In the genomic region with DNA sequence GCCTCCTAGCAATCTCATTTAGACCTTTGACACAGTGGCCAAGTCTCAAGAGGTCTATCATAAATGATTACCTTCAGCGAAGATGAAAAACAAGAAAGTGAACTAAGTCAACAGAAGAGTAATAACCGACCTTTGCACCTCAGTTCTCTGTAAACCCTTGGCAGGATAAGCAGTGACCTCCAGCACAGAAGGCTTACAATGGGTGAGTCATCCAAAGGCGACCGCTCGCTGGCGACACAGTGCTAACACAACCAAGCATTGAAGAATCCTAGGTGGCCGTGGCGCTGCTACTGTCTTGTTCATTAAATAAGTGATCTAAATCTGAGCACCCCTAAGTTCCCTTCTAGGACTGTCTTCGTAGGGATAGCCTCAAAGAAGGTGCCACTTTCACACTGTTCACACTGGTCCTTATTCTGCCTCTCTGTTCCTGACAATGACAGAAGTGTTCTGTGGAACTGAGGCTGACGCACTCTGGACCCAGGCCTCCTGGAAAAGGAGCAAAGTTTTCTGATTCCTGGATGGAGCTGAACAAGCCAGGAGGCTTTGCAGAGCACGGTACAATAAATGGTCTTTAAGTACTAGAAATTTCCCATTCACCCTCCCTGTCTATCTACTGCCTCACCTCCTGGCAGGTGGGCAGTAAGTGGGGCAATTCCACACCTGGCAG, we compare ENCODE assay signal across 19 mouse cellular contexts.
A peak's percentile ranks its signal among the peaks of the same experiment; 100 is the strongest.
DNase-seq lines count a peak whose midpoint lies in the region; ATAC-seq and TF ChIP-seq lines count a peak whose summit lies in the region.
"Had no signal": no experiment of that assay in that cellular context is flagged by ENCODE, and none has a peak within 500 bp of the region (broad histone marks: within the 10 kb centered on the region; RNA-seq: fewer than 3 reads in every experiment).

No protein-coding gene starts in this region.

- H3K79me2 ChIP-seq in liver, adult 2 months (ENCODE audit: control insufficient read depth, insufficient read depth, low read length), result no peaks in the 10 kb centered on the region

- DNase-seq in liver, adult 2 months (ENCODE audit: extremely low read depth, low read depth, low spot score), result peak; percentile 88
- DNase-seq in adrenal gland, postnatal 36 days, result peak; percentile 70 to 75
- peak; percentile 68 to 83 for DNase-seq in kidney, postnatal 25 days
- DNase-seq in forebrain, embryonic 14.5 days (ENCODE audit: low spot score), result no peak
- no peak for DNase-seq in thymus, postnatal 10 days (ENCODE audit: low spot score in 2 of 2)
- DNase-seq: cerebellum, adult 11-12 months; cerebellum, postnatal 36 days; gastrocnemius, postnatal 10 days; layer of hippocampus, adult 9-11 months; right cerebral cortex, postnatal 4 days; thymus, postnatal 36 days had no signal

- H3K4me1 ChIP-seq in liver, adult 2 months (ENCODE audit: control insufficient read depth, insufficient read depth, low read length), result peaks cover 31% of the 10 kb centered on the region
- peaks cover 39% of the 10 kb centered on the region for H3K4me1 ChIP-seq in liver, embryonic 12.5 days
- peaks cover 11% of the 10 kb centered on the region; the same call in 1 of the 2 replicates for H3K4me1 ChIP-seq in forebrain, embryonic 14.5 days (ENCODE audit: control insufficient read depth, insufficient read depth, low read length)
- peaks cover 32% of the 10 kb centered on the region for H3K4me1 ChIP-seq in heart, embryonic 12.5 days (replicated peaks)

- no peak for TF ChIP-seq POLR2A in liver, adult 2 months (IDR thresholded peaks at IDR 0.05; ENCODE audit: extremely low read depth, insufficient read depth, low read length)

- H3K4me3 ChIP-seq in liver, adult 2 months (ENCODE audit: insufficient read depth, low read depth, low read length), result no peak overlapping the region
- no peak overlapping the region for H3K4me3 ChIP-seq in liver, embryonic 12.5 days
- H3K4me3 ChIP-seq in forebrain, embryonic 14.5 days (ENCODE audit: low read depth, low read length), result no peak overlapping the region
- no peak overlapping the region for H3K4me3 ChIP-seq in heart, embryonic 12.5 days
- H3K4me3 ChIP-seq: heart, embryonic 10.5 days; limb, embryonic 15.5 days; lung, embryonic 15.5 days; megakaryocyte, embryonic 14.5 days; neural tube, embryonic 13.5 days had no signal

- TF ChIP-seq CTCF in liver, adult 2 months (IDR thresholded peaks at IDR 0.05; ENCODE audit: low read depth, low read length), result no peak

- no peak overlapping the region for H3K9ac ChIP-seq in liver, adult 2 months (ENCODE audit: low read depth, low read length)
- H3K9ac ChIP-seq in liver, embryonic 12.5 days, result no peak overlapping the region
- no peak overlapping the region for H3K9ac ChIP-seq in forebrain, embryonic 14.5 days (ENCODE audit: low read length)
- no peak overlapping the region for H3K9ac ChIP-seq in heart, embryonic 12.5 days
- H3K9ac ChIP-seq: limb, embryonic 15.5 days; lung, embryonic 15.5 days; neural tube, embryonic 13.5 days had no signal

- WGBS in liver, adult 2 months, result 22% methylated on average over 11 of the region's 11 CpGs
- WGBS in liver, embryonic 12.5 days (ENCODE audit: insufficient replicate concordance), result 68% methylated on average over 11 of the region's 11 CpGs
- 93% methylated on average over 11 of the region's 11 CpGs for WGBS in forebrain, embryonic 14.5 days
- 80% methylated on average over 11 of the region's 11 CpGs for WGBS in heart, embryonic 12.5 days

- no peak for ATAC-seq in liver, embryonic 12.5 days
- ATAC-seq in forebrain, embryonic 14.5 days, result no peak
- no peak for ATAC-seq in heart, embryonic 12.5 days (ENCODE audit: insufficient number of reproducible peaks, low FRiP score)
- ATAC-seq: hindbrain, embryonic 16.5 days had no signal

- H3K36me3 ChIP-seq in liver, adult 2 months (ENCODE audit: control insufficient read depth, insufficient read depth, low read length), result no peaks in the 10 kb centered on the region
- H3K36me3 ChIP-seq in liver, embryonic 12.5 days, result no peaks in the 10 kb centered on the region
- no peaks in the 10 kb centered on the region for H3K36me3 ChIP-seq in forebrain, embryonic 14.5 days (ENCODE audit: control insufficient read depth, insufficient read depth, low read length)
- H3K36me3 ChIP-seq in heart, embryonic 12.5 days, result no peaks in the 10 kb centered on the region
- H3K36me3 ChIP-seq: heart, embryonic 10.5 days; limb, embryonic 15.5 days; lung, embryonic 15.5 days; neural tube, embryonic 13.5 days had no signal

- no peak overlapping the region for H3K4me2 ChIP-seq in liver, embryonic 12.5 days
- no peak overlapping the region for H3K4me2 ChIP-seq in forebrain, embryonic 14.5 days (ENCODE audit: low read length)
- H3K4me2 ChIP-seq in heart, embryonic 12.5 days, result no peak overlapping the region
- H3K4me2 ChIP-seq: limb, embryonic 15.5 days; lung, embryonic 15.5 days; neural tube, embryonic 13.5 days had no signal

- H3K27me3 ChIP-seq in liver, adult 2 months (ENCODE audit: control insufficient read depth, insufficient read depth, low read length), result no peaks in the 10 kb centered on the region
- H3K27me3 ChIP-seq in liver, embryonic 12.5 days (replicated peaks), result peaks cover 21% of the 10 kb centered on the region; the same call in 1 of the 2 replicates
- no peaks in the 10 kb centered on the region for H3K27me3 ChIP-seq in forebrain, embryonic 14.5 days (replicated peaks; ENCODE audit: control insufficient read depth, insufficient read depth, low read length)
- no peaks in the 10 kb centered on the region for H3K27me3 ChIP-seq in heart, embryonic 12.5 days (replicated peaks)
- H3K27me3 ChIP-seq: limb, embryonic 15.5 days; lung, embryonic 15.5 days; neural tube, embryonic 13.5 days had no signal

- no peaks in the 10 kb centered on the region for H3K9me3 ChIP-seq in liver, embryonic 12.5 days (replicated peaks)
- H3K9me3 ChIP-seq in forebrain, embryonic 14.5 days (replicated peaks; ENCODE audit: control insufficient read depth, low read length), result no peaks in the 10 kb centered on the region
- H3K9me3 ChIP-seq in heart, embryonic 12.5 days (replicated peaks), result no peaks in the 10 kb centered on the region
- H3K9me3 ChIP-seq: heart, embryonic 10.5 days; limb, embryonic 15.5 days; lung, embryonic 15.5 days; megakaryocyte, embryonic 14.5 days; neural tube, embryonic 13.5 days had no signal

- peak overlapping the region; percentile 42 for H3K27ac ChIP-seq in liver, adult 2 months (replicated peaks; ENCODE audit: insufficient read depth, low read depth, low read length)
- H3K27ac ChIP-seq in liver, embryonic 12.5 days, result no peak overlapping the region
- no peak overlapping the region for H3K27ac ChIP-seq in forebrain, embryonic 14.5 days (ENCODE audit: low read depth, low read length)
- no peak overlapping the region for H3K27ac ChIP-seq in heart, embryonic 12.5 days (ENCODE audit: poor library complexity, severe bottlenecking)
- H3K27ac ChIP-seq: limb, embryonic 15.5 days; lung, embryonic 15.5 days; neural tube, embryonic 13.5 days had no signal

Comparison
In these comparisons a context has a peak if more than half of its experiments do, and no peak if none do; other contexts are left out.
1. DNase-seq: peak in liver, adult 2 months (single experiment), adrenal gland, postnatal 36 days (2 of 2) and kidney, postnatal 25 days (2 of 2); none in forebrain, embryonic 14.5 days (single experiment) and thymus, postnatal 10 days (0 of 2).